Mouse (Mus musculus) limb, embryonic 11.5 days (tissue): Measurements from ENCODE around the gene Zfp598. TPM values are rescaled to one million over a fixed set of nuclear protein-coding genes. Genes with fewer than 3 reads are reported as not detected.

Experiments
- polyA plus RNA-seq: library from polyadenylated mRNA; unstranded; fragments of >200 nt; fragmentation: Nextera tagmentation; extraction: Ambion mirVana; gene quantifications from 2 replicates; pipeline ENCODE4 v1.2.1, GENCODE M21; 2014

Gene Zfp598
- polyA plus RNA-seq, 1 experiment from 2014 or later = 36.3 TPM

Other genes with a start within 250 kb of the Zfp598 start
- 90.0 and 91.7 TPM in 2 replicates for gene Eci1, start 243.0 kb upstream of the Zfp598 start, polyA plus RNA-seq
- gene Dnase1l2, start 226.6 kb upstream of the Zfp598 start, polyA plus RNA-seq = 1.7 and 2.4 TPM in 2 replicates
- 23.9 and 26.3 TPM in 2 replicates for gene E4f1, start 199.4 kb upstream of the Zfp598 start, polyA plus RNA-seq
- gene Pgp, start 199.3 kb upstream of the Zfp598 start, polyA plus RNA-seq = 64.1 and 67.3 TPM in 2 replicates
- 0.21 and 0.51 TPM in 2 replicates for gene Bricd5, start 195.8 kb upstream of the Zfp598 start, polyA plus RNA-seq
- 30.3 and 36.2 TPM in 2 replicates for gene Mlst8, start 190.6 kb upstream of the Zfp598 start, polyA plus RNA-seq
- 2.3 and 2.5 TPM in 2 replicates for gene Caskin1, start 181.1 kb upstream of the Zfp598 start, polyA plus RNA-seq
- gene Traf7, start 141.7 kb upstream of the Zfp598 start, polyA plus RNA-seq = 89.3 and 102 TPM in 2 replicates
- gene Rab26, start 135.5 kb upstream of the Zfp598 start, polyA plus RNA-seq = 1.8 and 3.1 TPM in 2 replicates
- gene Pkd1, start 119.9 kb upstream of the Zfp598 start, polyA plus RNA-seq = 20.8 and 22.5 TPM in 2 replicates
- gene Tsc2, start 37.1 kb upstream of the Zfp598 start, polyA plus RNA-seq = 62.7 and 66.8 TPM in 2 replicates
- gene Nthl1, start 37.0 kb upstream of the Zfp598 start, polyA plus RNA-seq = 19.5 and 23.2 TPM in 2 replicates
- gene Slc9a3r2, start 19.4 kb upstream of the Zfp598 start, polyA plus RNA-seq = 59.3 and 60.4 TPM in 2 replicates
- gene Npw, start 11.2 kb upstream of the Zfp598 start, polyA plus RNA-seq = 0.31 and 0.54 TPM in 2 replicates
- gene Syngr3, start 20.3 kb downstream of the Zfp598 start, polyA plus RNA-seq = 6.6 and 6.9 TPM in 2 replicates
- gene Gfer, start 26.5 kb downstream of the Zfp598 start, polyA plus RNA-seq = 53.0 and 63.3 TPM in 2 replicates
- gene Noxo1, start 26.5 kb downstream of the Zfp598 start, polyA plus RNA-seq = 1.5 and 1.7 TPM in 2 replicates
- gene Tbl3, start 38.0 kb downstream of the Zfp598 start, polyA plus RNA-seq = 120 and 121 TPM in 2 replicates
- 0.16 TPM in 1 of 2 replicates, not detected in the other for gene Rnf151, start 48.4 kb downstream of the Zfp598 start, polyA plus RNA-seq
- 1,548 and 1,633 TPM in 2 replicates for gene Rps2, start 48.4 kb downstream of the Zfp598 start, polyA plus RNA-seq
- 211 and 216 TPM in 2 replicates for gene Ndufb10, start 54.8 kb downstream of the Zfp598 start, polyA plus RNA-seq
- gene Rpl3l, start 58.1 kb downstream of the Zfp598 start, polyA plus RNA-seq = not detected in 2 replicates
- 24.9 and 27.0 TPM in 2 replicates for gene Msrb1, start 67.0 kb downstream of the Zfp598 start, polyA plus RNA-seq
- gene Hs3st6, start 83.3 kb downstream of the Zfp598 start, polyA plus RNA-seq = 3.1 and 3.4 TPM in 2 replicates
- gene Meiob, start 134.6 kb downstream of the Zfp598 start, polyA plus RNA-seq = not detected in 2 replicates
- 27.2 and 28.8 TPM in 2 replicates for gene Hagh, start 170.5 kb downstream of the Zfp598 start, polyA plus RNA-seq
- 16.6 and 18.5 TPM in 2 replicates for gene Fahd1, start 180.7 kb downstream of the Zfp598 start, polyA plus RNA-seq
- gene Igfals, start 196.3 kb downstream of the Zfp598 start, polyA plus RNA-seq = 0.24 and 0.47 TPM in 2 replicates
- 65.1 and 66.0 TPM in 2 replicates for gene Nubp2, start 216.7 kb downstream of the Zfp598 start, polyA plus RNA-seq
- gene Spsb3, start 217.0 kb downstream of the Zfp598 start, polyA plus RNA-seq = 36.8 and 42.1 TPM in 2 replicates
- 20.5 and 20.8 TPM in 2 replicates for gene Eme2, start 225.4 kb downstream of the Zfp598 start, polyA plus RNA-seq
- gene Mrps34, start 225.4 kb downstream of the Zfp598 start, polyA plus RNA-seq = 82.3 and 84.8 TPM in 2 replicates
- 51.5 and 53.0 TPM in 2 replicates for gene Nme3, start 226.8 kb downstream of the Zfp598 start, polyA plus RNA-seq